In genomic region chr3:79904238-79904757, GRCm38 (mm10) we compare ENCODE assay signal across 16 mouse cellular contexts. TPM values are rescaled to one million over a fixed set of nuclear protein-coding genes. Genes with fewer than 3 reads are reported as not detected.
DNase-seq lines count a peak whose midpoint lies in the region; ATAC-seq and TF ChIP-seq lines count a peak whose summit lies in the region.
"Had no signal": no experiment of that assay in that cellular context is flagged by ENCODE, and none has a peak within 500 bp of the region (broad histone marks: within the 10 kb centered on the region; RNA-seq: fewer than 3 reads in every experiment).

No protein-coding gene starts in this region.

- no peaks in the 10 kb centered on the region for H3K27me3 ChIP-seq in heart, embryonic 12.5 days (replicated peaks)
- H3K27me3 ChIP-seq in midbrain, embryonic 14.5 days (ENCODE audit: control insufficient read depth, insufficient read depth, low read length): no peaks in the 10 kb centered on the region
- H3K27me3 ChIP-seq in midbrain, embryonic 11.5 days (ENCODE audit: control insufficient read depth, insufficient read depth, low read length): no peaks in the 10 kb centered on the region
- H3K27me3 ChIP-seq in forebrain, postnatal 0 days (ENCODE audit: insufficient read depth, low read length): no peaks in the 10 kb centered on the region
- H3K27me3 ChIP-seq in neural tube, embryonic 12.5 days (replicated peaks): no peaks in the 10 kb centered on the region

- peaks cover 68% of the 10 kb centered on the region for H3K4me1 ChIP-seq in heart, embryonic 12.5 days (replicated peaks)
- H3K4me1 ChIP-seq in midbrain, embryonic 14.5 days (ENCODE audit: control insufficient read depth, insufficient read depth, low read length): 0 out of 2 replicates have a peak, but pooled peaks cover 9% of the 10 kb centered on the region
- H3K4me1 ChIP-seq in midbrain, embryonic 11.5 days (ENCODE audit: control insufficient read depth, insufficient read depth, low read length): no peaks in the 10 kb centered on the region
- H3K4me1 ChIP-seq in forebrain, postnatal 0 days (ENCODE audit: insufficient read depth): no peaks in the 10 kb centered on the region
- peaks cover 10% of the 10 kb centered on the region; the same call in 1 of the 2 replicates for H3K4me1 ChIP-seq in neural tube, embryonic 12.5 days

- peaks cover 30% of the 10 kb centered on the region for H3K36me3 ChIP-seq in heart, embryonic 12.5 days
- no peaks in the 10 kb centered on the region for H3K36me3 ChIP-seq in midbrain, embryonic 14.5 days (ENCODE audit: control insufficient read depth, insufficient read depth, low read length)
- H3K36me3 ChIP-seq in midbrain, embryonic 11.5 days (ENCODE audit: control insufficient read depth, insufficient read depth, low read length): no peaks in the 10 kb centered on the region
- H3K36me3 ChIP-seq in forebrain, postnatal 0 days (ENCODE audit: insufficient read depth): no peaks in the 10 kb centered on the region
- no peaks in the 10 kb centered on the region for H3K36me3 ChIP-seq in neural tube, embryonic 12.5 days

- no peak for TF ChIP-seq CTCF in forebrain, postnatal 0 days (IDR thresholded peaks at IDR 0.05; ENCODE audit: low read depth)

- H3K27ac ChIP-seq in heart, embryonic 12.5 days (ENCODE audit: poor library complexity, severe bottlenecking): peak overlapping the region; percentile 76
- H3K27ac ChIP-seq in midbrain, embryonic 14.5 days (replicated peaks; ENCODE audit: low read depth, low read length): peak overlapping the region; percentile 32; the same call in 1 of the 2 replicates
- no peak overlapping the region for H3K27ac ChIP-seq in midbrain, embryonic 11.5 days (ENCODE audit: low read depth, low read length)
- H3K27ac ChIP-seq in forebrain, postnatal 0 days (ENCODE audit: low read depth, low read length): no peak overlapping the region
- H3K27ac ChIP-seq in neural tube, embryonic 12.5 days: 0 out of 2 replicates have a peak overlapping the region, but pooled peaks have one; percentile 62

- H3K9ac ChIP-seq in heart, embryonic 12.5 days: no peak overlapping the region
- no peak overlapping the region for H3K9ac ChIP-seq in midbrain, embryonic 14.5 days (replicated peaks; ENCODE audit: low read length)
- no peak overlapping the region for H3K9ac ChIP-seq in midbrain, embryonic 11.5 days (ENCODE audit: low read length)
- no peak overlapping the region for H3K9ac ChIP-seq in forebrain, postnatal 0 days
- no peak overlapping the region for H3K9ac ChIP-seq in neural tube, embryonic 12.5 days
- H3K9ac ChIP-seq: lung, embryonic 14.5 days had no signal

- H3K9me3 ChIP-seq in heart, embryonic 12.5 days (replicated peaks): no peaks in the 10 kb centered on the region
- no peaks in the 10 kb centered on the region for H3K9me3 ChIP-seq in midbrain, embryonic 14.5 days (ENCODE audit: control insufficient read depth, low read length)
- H3K9me3 ChIP-seq in midbrain, embryonic 11.5 days (ENCODE audit: control insufficient read depth, low read length): no peaks in the 10 kb centered on the region
- no peaks in the 10 kb centered on the region for H3K9me3 ChIP-seq in forebrain, postnatal 0 days (ENCODE audit: low read length)
- H3K9me3 ChIP-seq in neural tube, embryonic 12.5 days: no peaks in the 10 kb centered on the region
- H3K9me3 ChIP-seq: megakaryocyte, embryonic 14.5 days had no signal

- no peak overlapping the region for H3K4me2 ChIP-seq in heart, embryonic 12.5 days
- H3K4me2 ChIP-seq in midbrain, embryonic 14.5 days (ENCODE audit: low read length): no peak overlapping the region
- no peak overlapping the region for H3K4me2 ChIP-seq in midbrain, embryonic 11.5 days
- no peak overlapping the region for H3K4me2 ChIP-seq in forebrain, postnatal 0 days (ENCODE audit: low read depth)
- H3K4me2 ChIP-seq in neural tube, embryonic 12.5 days (replicated peaks): no peak overlapping the region
- H3K4me2 ChIP-seq: lung, embryonic 14.5 days had no signal

- H3K4me3 ChIP-seq in heart, embryonic 12.5 days: no peak overlapping the region
- no peak overlapping the region for H3K4me3 ChIP-seq in midbrain, embryonic 14.5 days (replicated peaks; ENCODE audit: low read depth, low read length)
- no peak overlapping the region for H3K4me3 ChIP-seq in midbrain, embryonic 11.5 days (ENCODE audit: low read depth, low read length)
- no peak overlapping the region for H3K4me3 ChIP-seq in forebrain, postnatal 0 days (ENCODE audit: low read depth, low read length)
- H3K4me3 ChIP-seq in neural tube, embryonic 12.5 days: no peak overlapping the region
- H3K4me3 ChIP-seq: erythroblast, embryonic 14.5 days; megakaryocyte, embryonic 14.5 days had no signal

- no peak for ATAC-seq in heart, embryonic 12.5 days (ENCODE audit: insufficient number of reproducible peaks, low FRiP score)
- no peak for ATAC-seq in midbrain, embryonic 14.5 days (ENCODE audit: low FRiP score, low TSS enrichment)
- ATAC-seq in midbrain, embryonic 11.5 days (ENCODE audit: low FRiP score): no peak
- 0 out of 2 replicates have a peak, but pooled peaks have one; percentile 16 for ATAC-seq in forebrain, postnatal 0 days
- peak; percentile 68 for ATAC-seq in neural tube, embryonic 12.5 days (ENCODE audit: low FRiP score, low read depth)
- ATAC-seq: CD4-positive, CD25-positive, alpha-beta regulatory T cell, adult 4 months; intestine, embryonic 16.5 days had no signal

- WGBS in heart, embryonic 12.5 days: 70% methylated on average over 10 of the region's 10 CpGs
- WGBS in midbrain, embryonic 14.5 days: 58% methylated on average over 10 of the region's 10 CpGs
- WGBS in midbrain, embryonic 11.5 days: 86% methylated on average over 10 of the region's 10 CpGs
- WGBS in forebrain, postnatal 0 days: 58% methylated on average over 10 of the region's 10 CpGs
- 57% methylated on average over 10 of the region's 10 CpGs for WGBS in neural tube, embryonic 12.5 days

- intact Hi-C loops in heart, postnatal 10 days (cut with DNase I): no loop called here

- DNase-seq in heart, postnatal 10 days: no peak
- peak; percentile 17 for DNase-seq in midbrain, embryonic 14.5 days
- no peak for DNase-seq in midbrain, embryonic 11.5 days (ENCODE audit: low spot score, missing footprints)
- DNase-seq in forebrain, postnatal 0 days: no peak
- no peak for DNase-seq in Muller cell, postnatal 12 days (ENCODE audit: inconsistent ontology term)
- DNase-seq: cerebellum, adult 18-20 months; gastrocnemius, postnatal 10 days; liver; right cerebral cortex, postnatal 14 days had no signal

RNA-seq across cellular contexts. Expression of gene Fam198b, which starts 20.0 kb away (rescaled TPM):
- polyA plus RNA-seq in heart, embryonic 12.5 days (2016; fragmentation: Nextera tagmentation; extraction: Ambion mirVana): 61.4 and 61.8 TPM in 2 replicates
- total RNA-seq in heart, postnatal 10 days (2021): 10 to 100 TPM; 73.6 to 85.2 TPM
- polyA plus RNA-seq in midbrain, embryonic 14.5 days (2014; fragmentation: Nextera tagmentation; extraction: Ambion mirVana): 0.72 and 0.77 TPM in 2 replicates
- 0.73 and 0.77 TPM in 2 replicates for polyA plus RNA-seq in midbrain, embryonic 11.5 days (2014; fragmentation: Nextera tagmentation; extraction: Ambion mirVana)
- total RNA-seq in forebrain, postnatal 0 days (2014; rRNA removed): 1.3 and 2.1 TPM in 2 replicates
- polyA plus RNA-seq in forebrain, postnatal 0 days (2015; fragmentation: Nextera tagmentation; extraction: Ambion mirVana): 0.87 and 1.1 TPM in 2 replicates
- 6.5 and 7.9 TPM in 2 replicates for polyA plus RNA-seq in neural tube, embryonic 12.5 days (2016; fragmentation: Nextera tagmentation; extraction: Ambion mirVana)
- polyA plus RNA-seq: CD4-positive, CD25-positive, alpha-beta regulatory T cell, adult 4 months had no signal

RNA-seq across cellular contexts. Expression of gene Tmem144, which starts 51.7 kb away (rescaled TPM):
- 12.6 and 13.5 TPM in 2 replicates for polyA plus RNA-seq in heart, embryonic 12.5 days (2016; fragmentation: Nextera tagmentation; extraction: Ambion mirVana)
- total RNA-seq in heart, postnatal 10 days (2021): 1 to 10 TPM; 9.4 to 9.7 TPM
- polyA plus RNA-seq in midbrain, embryonic 14.5 days (2014; fragmentation: Nextera tagmentation; extraction: Ambion mirVana): 0.39 and 0.97 TPM in 2 replicates
- 2.0 and 3.4 TPM in 2 replicates for polyA plus RNA-seq in midbrain, embryonic 11.5 days (2014; fragmentation: Nextera tagmentation; extraction: Ambion mirVana)
- 1.00 and 1.2 TPM in 2 replicates for total RNA-seq in forebrain, postnatal 0 days (2014; rRNA removed)
- polyA plus RNA-seq in forebrain, postnatal 0 days (2015; fragmentation: Nextera tagmentation; extraction: Ambion mirVana): 1.4 and 2.6 TPM in 2 replicates
- polyA plus RNA-seq in neural tube, embryonic 12.5 days (2016; fragmentation: Nextera tagmentation; extraction: Ambion mirVana): 2.2 and 2.4 TPM in 2 replicates
- polyA plus RNA-seq: CD4-positive, CD25-positive, alpha-beta regulatory T cell, adult 4 months; erythroblast, embryonic 14.5 days had no signal

Comparison
In these comparisons a context has a peak if more than half of its experiments do, and no peak if none do; other contexts are left out.
1. H3K27ac ChIP-seq: peak in heart, embryonic 12.5 days (single experiment), midbrain, embryonic 14.5 days (single experiment) and neural tube, embryonic 12.5 days (single experiment); none in midbrain, embryonic 11.5 days (single experiment) and forebrain, postnatal 0 days (single experiment).
2. ATAC-seq: peak in forebrain, postnatal 0 days (single experiment) and neural tube, embryonic 12.5 days (single experiment); none in heart, embryonic 12.5 days (single experiment), midbrain, embryonic 14.5 days (single experiment) and midbrain, embryonic 11.5 days (single experiment).